Mouse (Mus musculus) E14TG2a.4 (cell line): ENCODE measurements at regions not wholly inside any gene's neighbourhood (a gene's known extent, or its start where the extent isn't known, plus 50 kb on each side); places are given as distances from the start of the nearest gene placed in this dataset.

Experiments used
- H3K27me3 ChIP-seq: 2 replicates; pipeline ENCODE4 v1.6.1; 2014; ENCODE audit warnings: low read length, control low read depth; ENCODE audit not compliant: insufficient read depth
- H3K36me3 ChIP-seq: 2 replicates; pipeline ENCODE4 v1.6.1; 2014; ENCODE audit warnings: low read length, control low read depth; ENCODE audit not compliant: insufficient read depth
- H3K4me1 ChIP-seq: replicated peaks from 2 replicates; pipeline ENCODE4 v1.6.1; 2014; ENCODE audit warnings: low read depth, low read length, control low read depth
- H3K4me3 ChIP-seq: replicated peaks from 2 replicates; pipeline ENCODE4 v1.5.1; 2014; ENCODE audit warnings: mild to moderate bottlenecking, low read length
- H3K9me3 ChIP-seq: 2 replicates; pipeline ENCODE4 v1.6.1; 2014; ENCODE audit warnings: low read length, control low read depth
- CTCF ChIP-seq: conservative IDR thresholded peaks from 2 replicates; pipeline ENCODE4 v1.5.1; 2014; ENCODE audit warnings: low read length
- NANOG ChIP-seq: IDR thresholded peaks from 2 replicates; pipeline ENCODE4 v1.6.1; 2014; ENCODE audit warnings: borderline replicate concordance, low read length, mixed read lengths
- POU5F1 ChIP-seq: IDR thresholded peaks from 2 replicates; pipeline ENCODE4 v1.6.1; 2014; ENCODE audit warnings: low read length, borderline replicate concordance

- Histone ChIP-seq H3K27me3 (peaks cover 28% of the 10 kb centered on the region), H3K4me1 (peaks cover 23% of the 10 kb centered on the region), H3K36me3 (no peaks in the 10 kb centered on the region), H3K4me3 (no peak overlapping the region), H3K9me3 (no peaks in the 10 kb centered on the region)
- TF ChIP-seq NANOG (no peak), POU5F1 (no peak), CTCF (peak; percentile 80)
Observed at GRCm38 (mm10) chr5:128522667-128523066, 78.0 kb upstream of the Fzd10 start.

- Histone ChIP-seq H3K4me1 (peaks cover 10% of the 10 kb centered on the region), H3K9me3 (no peaks in the 10 kb centered on the region), H3K4me3 (peak overlapping the region; percentile 45), H3K27me3 (peaks cover 22% of the 10 kb centered on the region), H3K36me3 (no peaks in the 10 kb centered on the region)
- TF ChIP-seq CTCF: no peak
- no peak for TF ChIP-seq NANOG
- no peak for TF ChIP-seq POU5F1
Observed at GRCm38 (mm10) chr5:128517336-128517735, 83.3 kb upstream of the Fzd10 start.

GRCm38 (mm10) chr5:128515343-128515742 lies 82.5 kb upstream of the Tmem132d start:
- peaks cover 10% of the 10 kb centered on the region for H3K4me1 ChIP-seq
- TF ChIP-seq CTCF (peak; percentile 94), POU5F1 (no peak)
- H3K36me3 ChIP-seq: no peaks in the 10 kb centered on the region
- no peak overlapping the region for H3K4me3 ChIP-seq
- no peaks in the 10 kb centered on the region for H3K9me3 ChIP-seq
- peaks cover 23% of the 10 kb centered on the region for H3K27me3 ChIP-seq

GRCm38 (mm10) chr5:128513261-128513660 lies 80.4 kb upstream of the Tmem132d start:
- H3K4me1 ChIP-seq: peaks cover 10% of the 10 kb centered on the region
- peaks cover 9% of the 10 kb centered on the region for H3K9me3 ChIP-seq
- peaks cover 8% of the 10 kb centered on the region; the same call in 1 of the 2 replicates for H3K27me3 ChIP-seq
- no peak overlapping the region for H3K4me3 ChIP-seq
- TF ChIP-seq CTCF (no peak), NANOG (no peak), POU5F1 (no peak)
- H3K36me3 ChIP-seq: no peaks in the 10 kb centered on the region

GRCm38 (mm10) chr5:128512606-128513005 lies 79.7 kb upstream of the Tmem132d start:
- peaks cover 9% of the 10 kb centered on the region for H3K9me3 ChIP-seq
- H3K27me3 ChIP-seq: 0 out of 2 replicates have a peak, but pooled peaks cover 8% of the 10 kb centered on the region
- no peak for TF ChIP-seq POU5F1
- no peak for TF ChIP-seq NANOG
- TF ChIP-seq CTCF: no peak
- no peak overlapping the region for H3K4me3 ChIP-seq
- H3K36me3 ChIP-seq: no peaks in the 10 kb centered on the region
- H3K4me1 ChIP-seq: peaks cover 10% of the 10 kb centered on the region

- Histone ChIP-seq H3K4me1 (peaks cover 8% of the 10 kb centered on the region), H3K9me3 (peaks cover 2% of the 10 kb centered on the region), H3K4me3 (no peak overlapping the region), H3K27me3 (peaks cover 24% of the 10 kb centered on the region), H3K36me3 (no peaks in the 10 kb centered on the region)
- TF ChIP-seq POU5F1 (no peak), CTCF (peak; percentile 84)
Observed at GRCm38 (mm10) chr5:128504502-128504901, 71.6 kb upstream of the Tmem132d start.

- TF ChIP-seq CTCF: no peak
- no peak for TF ChIP-seq POU5F1
- TF ChIP-seq NANOG: no peak
Observed at GRCm38 (mm10) chr5:128499488-128499887, 66.6 kb upstream of the Tmem132d start.

GRCm38 (mm10) chr5:128499033-128499432 lies 66.2 kb upstream of the Tmem132d start:
- no peak for TF ChIP-seq NANOG
- peak; percentile 93 for TF ChIP-seq CTCF
- no peak for TF ChIP-seq POU5F1
- Histone ChIP-seq H3K9me3 (peaks cover 7% of the 10 kb centered on the region; the same call in 1 of the 2 replicates), H3K4me1 (peaks cover 11% of the 10 kb centered on the region), H3K27me3 (peaks cover 20% of the 10 kb centered on the region), H3K36me3 (no peaks in the 10 kb centered on the region), H3K4me3 (no peak overlapping the region)

More at GRCm38 (mm10) chr5:128499488-128499887, 66.6 kb upstream of the Tmem132d start:
- H3K36me3 ChIP-seq: no peaks in the 10 kb centered on the region
- H3K9me3 ChIP-seq: peaks cover 7% of the 10 kb centered on the region; the same call in 1 of the 2 replicates
- H3K4me1 ChIP-seq: peaks cover 11% of the 10 kb centered on the region
- H3K27me3 ChIP-seq: peaks cover 20% of the 10 kb centered on the region
- peak overlapping the region; percentile 32; the same call in 1 of the 2 replicates for H3K4me3 ChIP-seq

GRCm38 (mm10) chr5:128492541-128492940 lies 59.7 kb upstream of the Tmem132d start:
- H3K36me3 ChIP-seq: no peaks in the 10 kb centered on the region
- no peak overlapping the region for H3K4me3 ChIP-seq
- peaks cover 17% of the 10 kb centered on the region for H3K4me1 ChIP-seq
- H3K27me3 ChIP-seq: peaks cover 5% of the 10 kb centered on the region; the same call in 1 of the 2 replicates
- H3K9me3 ChIP-seq: peaks cover 18% of the 10 kb centered on the region
- TF ChIP-seq CTCF (no peak), NANOG (no peak), POU5F1 (no peak)
